Mouse (Mus musculus): ENCODE results near the gene 4931406C07Rik. TPM values are rescaled to one million over a fixed set of nuclear protein-coding genes. Genes with fewer than 3 reads are reported as not detected.

Gene 4931406C07Rik
- polyA plus RNA-seq, 1 experiment from 2014 or later: 13.4 TPM

GRCm38 (mm10) chr9:15279649-15280490 is 26.4 kb downstream of the 4931406C07Rik start, which contains the start of gene Med17:
Gene Med17 (minus strand): TSS chr9:15279931.
- DNase-seq: peak; percentile 98
- H3K9ac ChIP-seq (replicated peaks; ENCODE audit: low read length): peak within 1 kb of the TSS; percentile 95
- 2% methylated on average over 57 of the region's 57 CpGs for WGBS
- H3K4me2 ChIP-seq (ENCODE audit: low read length): peak within 1 kb of the TSS; percentile 92
- no peaks in the 10 kb centered on the region for H3K9me3 ChIP-seq (ENCODE audit: control insufficient read depth, low read length)
- peaks cover 16% of the 10 kb centered on the region for H3K4me1 ChIP-seq (ENCODE audit: control insufficient read depth, insufficient read depth, low read length)
- H3K36me3 ChIP-seq (ENCODE audit: control insufficient read depth, insufficient read depth, low read length): peaks cover 20% of the 10 kb centered on the region
- H3K27ac ChIP-seq (replicated peaks; ENCODE audit: low read depth, low read length): peak within 1 kb of the TSS; percentile 90
- peak within 1 kb of the TSS; percentile 96 for H3K4me3 ChIP-seq (replicated peaks; ENCODE audit: low read depth, low read length)
- peak; percentile 97 for ATAC-seq (ENCODE audit: low FRiP score, low TSS enrichment)
- H3K27me3 ChIP-seq (ENCODE audit: control insufficient read depth, insufficient read depth, low read length): no peaks in the 10 kb centered on the region

DNA sequence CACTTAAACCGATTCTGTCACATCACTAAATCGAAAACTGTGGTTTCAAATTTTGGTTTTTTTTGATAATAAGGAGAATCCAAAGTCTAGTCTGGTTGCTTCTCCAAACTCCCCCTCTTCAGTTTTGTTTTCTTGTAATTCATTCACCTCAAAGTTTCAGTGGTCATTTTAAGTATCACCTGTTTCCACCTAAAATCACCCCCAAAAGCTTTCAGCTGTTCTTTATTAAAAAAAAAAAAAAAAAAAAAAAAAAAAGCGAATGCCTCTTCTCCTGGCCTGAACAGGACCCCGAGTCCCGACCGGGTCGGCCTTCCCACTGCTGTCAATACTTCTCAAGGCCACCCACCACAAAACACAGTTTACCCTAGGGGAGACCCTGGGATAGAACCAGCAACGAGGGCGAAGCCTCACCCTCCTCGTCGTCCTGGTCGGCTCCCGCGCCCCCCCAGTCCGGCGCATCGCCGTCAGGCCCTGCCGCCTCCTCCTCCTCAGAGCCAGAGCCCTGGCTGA is 27.1 kb downstream of the 4931406C07Rik start:
- Histone ChIP-seq H3K36me3 (ENCODE audit: control insufficient read depth, insufficient read depth, low read length) (peaks cover 26% of the 10 kb centered on the region), H3K27ac (replicated peaks; ENCODE audit: low read depth, low read length) (peak overlapping the region; percentile 90), H3K9ac (replicated peaks; ENCODE audit: low read length) (peak overlapping the region; percentile 95), H3K4me3 (replicated peaks; ENCODE audit: low read depth, low read length) (peak overlapping the region; percentile 96), H3K9me3 (ENCODE audit: control insufficient read depth, low read length) (no peaks in the 10 kb centered on the region), H3K27me3 (ENCODE audit: control insufficient read depth, insufficient read depth, low read length) (no peaks in the 10 kb centered on the region), H3K4me2 (ENCODE audit: low read length) (peak overlapping the region; percentile 92), H3K4me1 (ENCODE audit: control insufficient read depth, insufficient read depth, low read length) (peaks cover 16% of the 10 kb centered on the region)
- 11% methylated on average over 19 of the region's 19 CpGs for WGBS
- no peak for DNase-seq
- no peak; the same call in 1 of the 2 replicates for ATAC-seq (ENCODE audit: low FRiP score, low TSS enrichment)

DNA sequence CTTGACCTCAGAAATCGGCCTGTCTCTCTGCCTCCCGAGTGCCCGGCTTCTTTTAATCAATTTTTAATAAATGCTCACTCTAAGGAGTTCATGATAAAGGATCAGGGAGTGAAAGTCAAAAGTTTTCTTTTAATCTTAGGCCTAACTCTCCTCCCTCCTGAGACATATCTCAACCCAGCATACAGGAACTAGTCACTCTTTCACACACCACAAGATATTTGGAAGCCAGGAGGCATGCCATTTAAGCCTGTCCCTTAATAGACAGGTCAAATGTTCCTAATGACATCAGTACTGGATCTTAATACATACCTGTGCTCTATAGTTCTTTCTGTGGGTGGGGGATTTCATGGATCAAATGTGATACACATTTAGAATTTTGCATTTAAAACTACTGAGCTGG is 27.9 kb downstream of the 4931406C07Rik start:
- Histone ChIP-seq H3K4me2 (ENCODE audit: low read length) (peak overlapping the region; percentile 92), H3K4me1 (ENCODE audit: control insufficient read depth, insufficient read depth, low read length) (peaks cover 16% of the 10 kb centered on the region), H3K27ac (replicated peaks; ENCODE audit: low read depth, low read length) (no peak overlapping the region), H3K9me3 (ENCODE audit: control insufficient read depth, low read length) (no peaks in the 10 kb centered on the region), H3K27me3 (ENCODE audit: control insufficient read depth, insufficient read depth, low read length) (no peaks in the 10 kb centered on the region), H3K36me3 (ENCODE audit: control insufficient read depth, insufficient read depth, low read length) (peaks cover 35% of the 10 kb centered on the region), H3K4me3 (replicated peaks; ENCODE audit: low read depth, low read length) (no peak overlapping the region), H3K9ac (replicated peaks; ENCODE audit: low read length) (no peak overlapping the region)
- ATAC-seq (ENCODE audit: low FRiP score, low TSS enrichment) (no peak), DNase-seq (no peak)
- 93% methylated on average over 3 of the region's 3 CpGs for WGBS

GRCm38 (mm10) chr9:15276855-15277254 is 29.4 kb downstream of the 4931406C07Rik start:
- H3K9me3 ChIP-seq (ENCODE audit: control insufficient read depth, low read length): no peaks in the 10 kb centered on the region
- no peak overlapping the region for H3K27ac ChIP-seq (replicated peaks; ENCODE audit: low read depth, low read length)
- no peak overlapping the region for H3K4me3 ChIP-seq (replicated peaks; ENCODE audit: low read depth, low read length)
- 95% methylated on average over 4 of the region's 4 CpGs for WGBS
- H3K4me1 ChIP-seq (ENCODE audit: control insufficient read depth, insufficient read depth, low read length): peaks cover 16% of the 10 kb centered on the region
- DNase-seq: no peak
- H3K9ac ChIP-seq (replicated peaks; ENCODE audit: low read length): no peak overlapping the region
- H3K4me2 ChIP-seq (ENCODE audit: low read length): no peak overlapping the region
- H3K36me3 ChIP-seq (ENCODE audit: control insufficient read depth, insufficient read depth, low read length): peaks cover 50% of the 10 kb centered on the region
- no peak for ATAC-seq (ENCODE audit: low FRiP score, low TSS enrichment)
- no peaks in the 10 kb centered on the region for H3K27me3 ChIP-seq (ENCODE audit: control insufficient read depth, insufficient read depth, low read length)

- Histone ChIP-seq H3K4me3 (replicated peaks; ENCODE audit: low read depth, low read length) (no peak overlapping the region), H3K9ac (replicated peaks; ENCODE audit: low read length) (no peak overlapping the region), H3K4me1 (ENCODE audit: control insufficient read depth, insufficient read depth, low read length) (peaks cover 6% of the 10 kb centered on the region; the same call in 1 of the 2 replicates), H3K27ac (replicated peaks; ENCODE audit: low read depth, low read length) (no peak overlapping the region), H3K27me3 (ENCODE audit: control insufficient read depth, insufficient read depth, low read length) (no peaks in the 10 kb centered on the region), H3K36me3 (ENCODE audit: control insufficient read depth, insufficient read depth, low read length) (peaks cover 78% of the 10 kb centered on the region), H3K9me3 (ENCODE audit: control insufficient read depth, low read length) (no peaks in the 10 kb centered on the region), H3K4me2 (ENCODE audit: low read length) (no peak overlapping the region)
- ATAC-seq (ENCODE audit: low FRiP score, low TSS enrichment): no peak
- DNase-seq: no peak
- 93% methylated on average over 2 of the region's 2 CpGs for WGBS
These were observed 32.3 kb downstream of the 4931406C07Rik start for GRCm38 (mm10) chr9:15273981-15274380.

GRCm38 (mm10) chr9:15263487-15263886 is 42.8 kb downstream of the 4931406C07Rik start:
- no peak overlapping the region for H3K27ac ChIP-seq (replicated peaks; ENCODE audit: low read depth, low read length)
- WGBS: 98% methylated on average over 10 of the region's 10 CpGs
- ATAC-seq (ENCODE audit: low FRiP score, low TSS enrichment): no peak
- H3K9ac ChIP-seq (replicated peaks; ENCODE audit: low read length): no peak overlapping the region
- H3K4me2 ChIP-seq (ENCODE audit: low read length): no peak overlapping the region
- no peaks in the 10 kb centered on the region for H3K27me3 ChIP-seq (ENCODE audit: control insufficient read depth, insufficient read depth, low read length)
- peaks cover 78% of the 10 kb centered on the region for H3K36me3 ChIP-seq (ENCODE audit: control insufficient read depth, insufficient read depth, low read length)
- no peak for DNase-seq
- H3K4me1 ChIP-seq (ENCODE audit: control insufficient read depth, insufficient read depth, low read length): no peaks in the 10 kb centered on the region
- H3K4me3 ChIP-seq (replicated peaks; ENCODE audit: low read depth, low read length): no peak overlapping the region
- no peaks in the 10 kb centered on the region for H3K9me3 ChIP-seq (ENCODE audit: control insufficient read depth, low read length)

DNA sequence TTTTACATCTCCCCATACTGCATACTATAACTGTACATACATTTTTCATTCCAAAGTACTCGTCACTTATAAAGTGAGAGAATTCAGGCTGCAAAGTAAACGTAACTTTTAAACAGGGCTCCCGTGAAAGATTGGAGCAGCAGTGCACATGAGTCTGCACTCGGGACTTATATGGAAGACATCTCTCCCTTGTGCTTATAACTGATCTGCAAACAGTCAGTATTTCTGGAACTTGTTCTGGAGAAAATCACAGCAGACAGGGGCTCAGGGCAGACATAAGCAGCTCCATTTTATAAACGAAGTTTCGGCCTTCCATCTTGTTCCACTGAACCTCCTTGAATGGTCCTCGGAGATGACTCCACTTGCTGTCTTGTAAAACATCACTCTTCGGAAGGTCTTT is 44.3 kb downstream of the 4931406C07Rik start:
- H3K27me3 ChIP-seq (ENCODE audit: control insufficient read depth, insufficient read depth, low read length): no peaks in the 10 kb centered on the region
- 96% methylated on average over 8 of the region's 8 CpGs for WGBS
- no peak overlapping the region for H3K4me2 ChIP-seq (ENCODE audit: low read length)
- H3K36me3 ChIP-seq (ENCODE audit: control insufficient read depth, insufficient read depth, low read length): peaks cover 68% of the 10 kb centered on the region
- no peak overlapping the region for H3K9ac ChIP-seq (replicated peaks; ENCODE audit: low read length)
- H3K4me3 ChIP-seq (replicated peaks; ENCODE audit: low read depth, low read length): no peak overlapping the region
- DNase-seq (no peak), ATAC-seq (ENCODE audit: low FRiP score, low TSS enrichment) (no peak)
- H3K27ac ChIP-seq (replicated peaks; ENCODE audit: low read depth, low read length): no peak overlapping the region
- H3K4me1 ChIP-seq (ENCODE audit: control insufficient read depth, insufficient read depth, low read length): no peaks in the 10 kb centered on the region
- no peaks in the 10 kb centered on the region for H3K9me3 ChIP-seq (ENCODE audit: control insufficient read depth, low read length)

- no peak for ATAC-seq (ENCODE audit: low FRiP score, low TSS enrichment)
- WGBS: 68% methylated on average over 3 of the region's 3 CpGs
- H3K27ac ChIP-seq (replicated peaks; ENCODE audit: low read depth, low read length): no peak overlapping the region
These were observed 50.0 kb downstream of the 4931406C07Rik start for GRCm38 (mm10) chr9:15256214-15256613.

DNA sequence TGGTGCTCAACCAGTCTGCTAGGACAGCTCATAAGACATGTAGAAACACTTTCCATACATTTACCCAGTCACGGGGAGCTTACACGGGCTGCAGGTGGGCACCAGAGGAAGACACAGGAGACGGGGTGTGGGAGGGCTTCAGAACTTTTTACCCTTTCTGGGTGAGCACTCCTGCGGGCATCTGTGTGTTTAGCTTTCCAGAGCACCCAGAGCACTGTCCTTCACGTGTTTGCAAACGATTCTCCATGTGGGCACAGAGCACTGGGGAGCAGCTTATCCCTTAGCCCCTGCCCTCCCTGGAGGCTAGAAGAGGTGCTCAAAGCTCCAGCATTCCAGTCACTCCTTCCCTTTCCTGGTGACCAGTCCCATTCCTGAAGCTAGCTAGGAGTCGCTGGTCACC is 51.7 kb downstream of the 4931406C07Rik start:
- Histone ChIP-seq H3K9ac (replicated peaks; ENCODE audit: low read length) (no peak overlapping the region), H3K27me3 (ENCODE audit: control insufficient read depth, insufficient read depth, low read length) (no peaks in the 10 kb centered on the region), H3K27ac (replicated peaks; ENCODE audit: low read depth, low read length) (no peak overlapping the region), H3K4me2 (ENCODE audit: low read length) (no peak overlapping the region), H3K9me3 (ENCODE audit: control insufficient read depth, low read length) (no peaks in the 10 kb centered on the region), H3K36me3 (ENCODE audit: control insufficient read depth, insufficient read depth, low read length) (0 out of 2 replicates have a peak, but pooled peaks cover 4% of the 10 kb centered on the region), H3K4me3 (replicated peaks; ENCODE audit: low read depth, low read length) (no peak overlapping the region), H3K4me1 (ENCODE audit: control insufficient read depth, insufficient read depth, low read length) (no peaks in the 10 kb centered on the region)
- no peak for DNase-seq
- 88% methylated on average over 7 of the region's 7 CpGs for WGBS
- no peak for ATAC-seq (ENCODE audit: low FRiP score, low TSS enrichment)

More at GRCm38 (mm10) chr9:15256214-15256613, 50.0 kb downstream of the 4931406C07Rik start:
- no peaks in the 10 kb centered on the region for H3K9me3 ChIP-seq (ENCODE audit: control insufficient read depth, low read length)
- no peaks in the 10 kb centered on the region for H3K27me3 ChIP-seq (ENCODE audit: control insufficient read depth, insufficient read depth, low read length)
- no peak overlapping the region for H3K9ac ChIP-seq (replicated peaks; ENCODE audit: low read length)
- H3K4me3 ChIP-seq (replicated peaks; ENCODE audit: low read depth, low read length): no peak overlapping the region
- peaks cover 15% of the 10 kb centered on the region for H3K36me3 ChIP-seq (ENCODE audit: control insufficient read depth, insufficient read depth, low read length)
- H3K4me1 ChIP-seq (ENCODE audit: control insufficient read depth, insufficient read depth, low read length): no peaks in the 10 kb centered on the region
- no peak overlapping the region for H3K4me2 ChIP-seq (ENCODE audit: low read length)
- no peak for DNase-seq
